Mouse (Mus musculus) limb, embryonic 12.5 days (tissue): ENCODE measurements around the gene Car3. TPM values are rescaled to one million over a fixed set of nuclear protein-coding genes. Genes with fewer than 3 reads are reported as not detected.

Source experiments
- ATAC-seq: fragments of 200-750 bp; cut with Nextera tagmentation; 2 replicates; pipeline ENCODE4 v1.8.0; 2017; ENCODE audit warnings: low read depth, moderate TSS enrichment; ENCODE audit not compliant: insufficient number of reproducible peaks, insufficient read depth, low FRiP score, low TSS enrichment
- H3K27ac ChIP-seq: fragments of 300-500 bp; sonication (generic); 2 replicates; pipeline ENCODE4 v1.5.1; 2016; ENCODE audit warnings: mild to moderate bottlenecking, moderate library complexity
- H3K27me3 ChIP-seq: fragments of 300-500 bp; sonication (generic); 2 replicates; pipeline ENCODE4 v1.6.1; 2016; ENCODE audit warnings: mild to moderate bottlenecking, moderate library complexity
- H3K36me3 ChIP-seq: fragments of 300-500 bp; sonication (generic); 2 replicates; pipeline ENCODE4 v1.6.1; 2016; ENCODE audit warnings: mild to moderate bottlenecking, moderate library complexity
- H3K4me1 ChIP-seq: fragments of 300-500 bp; sonication (generic); replicated peaks from 2 replicates; pipeline ENCODE4 v1.6.1; 2016
- H3K4me2 ChIP-seq: fragments of 300-500 bp; sonication (generic); 2 replicates; pipeline ENCODE4 v1.6.1; 2016; ENCODE audit warnings: mild to moderate bottlenecking, moderate library complexity
- H3K4me3 ChIP-seq: fragments of 300-500 bp; sonication (generic); replicated peaks from 2 replicates; pipeline ENCODE4 v1.5.1; 2016; ENCODE audit warnings: mild to moderate bottlenecking
- H3K9ac ChIP-seq: fragments of 300-500 bp; sonication (generic); replicated peaks from 2 replicates; pipeline ENCODE4 v1.6.1; 2016; ENCODE audit warnings: mild to moderate bottlenecking, moderate library complexity
- H3K9me3 ChIP-seq: fragments of 300-500 bp; sonication (generic); 2 replicates; pipeline ENCODE4 v1.6.1; 2016; ENCODE audit warnings: mild to moderate bottlenecking, moderate library complexity
- WGBS: fragments of 180-500 bp; shearing (Covaris S2); methylation state at CpG from one replicate; pipeline ENCODE4 v1.1.7; 2016; 5-methylcytosine and 5-hydroxymethylcytosine counted together
- polyA plus RNA-seq: library from polyadenylated mRNA; unstranded; fragments of >200 nt; fragmentation: Nextera tagmentation; extraction: Ambion mirVana; gene quantifications from 2 replicates; pipeline ENCODE4 v1.2.1, GENCODE M21; 2016

The Car3 gene
- polyA plus RNA-seq, 1 experiment from 2014 or later: 3.1 TPM

GRCm38 (mm10) chr3:14857874-14858273 is 5.4 kb upstream of the Car3 start:
- 72% methylated on average over 3 of the region's 3 CpGs for WGBS
- no peaks in the 10 kb centered on the region for H3K9me3 ChIP-seq

GRCm38 (mm10) chr3:14860291-14860690 is 3.0 kb upstream of the Car3 start:
- Histone ChIP-seq H3K9ac (no peak overlapping the region), H3K27ac (no peak overlapping the region), H3K36me3 (no peaks in the 10 kb centered on the region), H3K9me3 (no peaks in the 10 kb centered on the region), H3K27me3 (no peaks in the 10 kb centered on the region), H3K4me3 (no peak overlapping the region), H3K4me1 (no peaks in the 10 kb centered on the region), H3K4me2 (no peak overlapping the region)
- 79% methylated on average over 3 of the region's 3 CpGs for WGBS
- no peak for ATAC-seq

More at GRCm38 (mm10) chr3:14857874-14858273, 5.4 kb upstream of the Car3 start:
- Histone ChIP-seq H3K4me3 (no peak overlapping the region), H3K27me3 (no peaks in the 10 kb centered on the region), H3K36me3 (no peaks in the 10 kb centered on the region), H3K4me1 (no peaks in the 10 kb centered on the region), H3K4me2 (no peak overlapping the region), H3K9ac (no peak overlapping the region), H3K27ac (no peak overlapping the region)
- no peak for ATAC-seq

- Histone ChIP-seq H3K27ac (no peak overlapping the region), H3K36me3 (no peaks in the 10 kb centered on the region), H3K9ac (no peak overlapping the region), H3K4me1 (no peaks in the 10 kb centered on the region), H3K4me2 (no peak overlapping the region), H3K4me3 (no peak overlapping the region), H3K27me3 (no peaks in the 10 kb centered on the region), H3K9me3 (no peaks in the 10 kb centered on the region)
- no peak for ATAC-seq
- 81% methylated on average over 1 of the region's 1 CpGs for WGBS
These were observed 2.1 kb upstream of the Car3 start for GRCm38 (mm10) chr3:14861165-14861564.

DNA sequence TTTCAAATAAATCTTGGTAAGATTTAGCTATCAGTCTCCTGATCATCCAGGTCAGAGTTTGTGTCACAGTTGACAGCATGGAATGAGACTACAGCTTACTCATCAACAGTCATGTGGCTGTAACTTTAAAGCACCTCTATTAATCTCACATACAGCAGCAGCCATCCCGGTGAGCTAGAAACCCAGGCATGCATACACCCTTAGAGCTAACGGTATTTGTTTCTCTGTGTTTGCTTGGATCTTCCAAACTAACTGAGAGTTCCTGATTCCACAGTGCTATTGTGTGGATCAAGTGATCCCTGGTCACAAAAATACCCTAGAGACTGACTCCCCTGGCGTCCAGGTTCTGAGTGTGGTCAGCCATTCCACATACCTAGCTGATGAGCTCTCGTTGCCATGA is 1.5 kb upstream of the Car3 start:
- Histone ChIP-seq H3K36me3 (no peaks in the 10 kb centered on the region), H3K4me3 (no peak overlapping the region), H3K9me3 (no peaks in the 10 kb centered on the region), H3K27ac (no peak overlapping the region), H3K4me1 (no peaks in the 10 kb centered on the region), H3K27me3 (no peaks in the 10 kb centered on the region), H3K9ac (no peak overlapping the region), H3K4me2 (no peak overlapping the region)
- WGBS: 49% methylated on average over 4 of the region's 4 CpGs
- no peak for ATAC-seq

DNA sequence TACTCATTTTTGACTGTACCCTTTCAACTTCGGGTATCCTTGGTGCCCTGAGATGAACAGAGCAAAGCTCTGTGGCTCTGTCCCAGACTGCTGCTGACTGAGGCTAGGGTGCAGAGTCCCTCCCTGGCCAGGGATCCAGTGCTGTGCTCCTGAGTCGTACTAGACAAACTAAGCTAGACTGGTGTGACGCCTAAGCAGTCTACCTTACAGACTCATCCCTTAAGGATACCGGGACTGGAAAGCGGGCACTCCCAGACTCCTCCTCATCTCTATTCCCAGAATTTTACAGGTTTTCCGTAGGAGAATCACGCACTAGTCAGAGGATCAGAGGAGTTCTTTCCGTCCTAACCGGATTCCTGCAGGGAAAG is 674 bp upstream of the Car3 start:
- H3K4me3 ChIP-seq: peak overlapping the region; percentile 35
- no peaks in the 10 kb centered on the region for H3K4me1 ChIP-seq
- peak overlapping the region; percentile 46 for H3K9ac ChIP-seq
- H3K36me3 ChIP-seq: no peaks in the 10 kb centered on the region
- H3K27me3 ChIP-seq: no peaks in the 10 kb centered on the region
- H3K4me2 ChIP-seq: peak overlapping the region; percentile 78
- H3K9me3 ChIP-seq: no peaks in the 10 kb centered on the region
- under 1% methylated on average over 9 of the region's 9 CpGs for WGBS
- no peak overlapping the region for H3K27ac ChIP-seq
- ATAC-seq: peak; percentile 67; the same call in 1 of the 2 replicates

DNA sequence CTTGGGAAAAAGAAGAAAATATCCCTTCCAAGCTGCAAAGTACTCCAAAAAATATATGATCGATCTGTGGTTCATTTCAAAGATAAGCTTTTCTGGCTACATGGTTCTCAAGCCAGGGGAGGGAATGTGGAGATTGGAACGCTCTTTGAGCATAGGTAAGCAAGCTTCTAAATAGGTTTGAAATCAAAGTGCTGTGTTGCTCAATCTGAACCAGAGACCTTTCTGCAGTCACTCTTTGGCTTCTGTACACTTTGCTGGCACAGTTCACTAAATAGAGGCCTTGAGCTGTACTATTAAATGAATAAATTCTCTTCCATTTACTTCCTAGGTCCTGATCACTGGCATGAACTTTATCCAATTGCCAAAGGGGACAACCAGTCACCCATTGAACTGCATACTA is 610 bp downstream of the Car3 start:
- H3K27ac ChIP-seq: no peak overlapping the region
- 85% methylated on average over 2 of the region's 2 CpGs for WGBS
- H3K9ac ChIP-seq: no peak overlapping the region
- H3K9me3 ChIP-seq: no peaks in the 10 kb centered on the region
- H3K36me3 ChIP-seq: no peaks in the 10 kb centered on the region
- H3K4me1 ChIP-seq: no peaks in the 10 kb centered on the region
- no peaks in the 10 kb centered on the region for H3K27me3 ChIP-seq
- no peak overlapping the region for H3K4me2 ChIP-seq
- no peak overlapping the region for H3K4me3 ChIP-seq
- ATAC-seq: no peak

- 70% methylated on average over 2 of the region's 2 CpGs for WGBS
- no peak overlapping the region for H3K4me2 ChIP-seq
- no peaks in the 10 kb centered on the region for H3K4me1 ChIP-seq
- no peak overlapping the region for H3K9ac ChIP-seq
- H3K27ac ChIP-seq: no peak overlapping the region
- ATAC-seq: no peak
- no peaks in the 10 kb centered on the region for H3K9me3 ChIP-seq
- no peak overlapping the region for H3K4me3 ChIP-seq
- no peaks in the 10 kb centered on the region for H3K27me3 ChIP-seq
- H3K36me3 ChIP-seq: no peaks in the 10 kb centered on the region
These were observed 2.6 kb downstream of the Car3 start for GRCm38 (mm10) chr3:14865941-14866340.

DNA sequence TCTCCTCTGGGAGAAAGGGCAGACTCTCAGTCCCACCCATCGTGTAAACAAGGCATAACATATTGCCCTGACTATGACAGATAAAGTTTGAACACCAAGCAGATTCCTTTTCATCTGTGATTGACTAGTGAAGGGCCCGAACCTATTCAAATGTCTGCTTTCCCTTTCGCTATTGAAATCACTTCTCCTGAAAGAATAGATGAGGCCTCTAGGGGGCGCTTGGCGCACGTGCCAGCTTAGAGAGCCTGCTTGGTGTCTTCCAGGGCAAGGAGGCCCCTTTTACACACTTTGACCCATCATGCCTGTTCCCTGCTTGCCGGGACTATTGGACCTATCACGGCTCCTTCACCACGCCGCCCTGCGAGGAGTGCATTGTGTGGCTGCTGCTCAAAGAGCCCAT is 6.5 kb downstream of the Car3 start:
- Histone ChIP-seq H3K9me3 (no peaks in the 10 kb centered on the region), H3K36me3 (no peaks in the 10 kb centered on the region), H3K4me2 (no peak overlapping the region), H3K4me1 (no peaks in the 10 kb centered on the region), H3K9ac (no peak overlapping the region), H3K27ac (no peak overlapping the region), H3K27me3 (no peaks in the 10 kb centered on the region), H3K4me3 (no peak overlapping the region)
- no peak for ATAC-seq
- WGBS: 31% methylated on average over 11 of the region's 11 CpGs

DNA sequence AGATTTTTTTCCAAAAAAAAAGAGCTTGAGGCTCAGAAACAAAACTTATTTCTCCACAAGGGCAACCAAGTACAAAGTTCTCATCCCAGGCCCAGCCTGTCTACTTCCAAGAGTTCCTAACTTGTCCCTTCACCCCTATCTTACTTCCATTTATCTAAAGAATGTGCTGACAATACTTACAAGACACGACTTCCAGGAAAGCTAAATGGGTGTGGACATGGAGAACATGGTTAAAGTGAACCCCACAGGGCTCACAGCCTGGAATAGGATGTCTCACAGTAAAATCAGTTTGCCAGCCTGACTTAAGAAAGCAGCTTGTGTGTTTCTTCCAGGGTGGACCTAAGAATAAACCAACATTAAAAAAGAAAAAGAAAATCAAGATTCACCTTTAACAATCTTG is 7.2 kb downstream of the Car3 start:
- Histone ChIP-seq H3K4me1 (no peaks in the 10 kb centered on the region), H3K9ac (no peak overlapping the region), H3K9me3 (no peaks in the 10 kb centered on the region), H3K27ac (no peak overlapping the region), H3K4me3 (no peak overlapping the region), H3K27me3 (no peaks in the 10 kb centered on the region), H3K4me2 (no peak overlapping the region), H3K36me3 (no peaks in the 10 kb centered on the region)
- no peak for ATAC-seq
- 81% methylated on average over 1 of the region's 1 CpGs for WGBS

GRCm38 (mm10) chr3:14871386-14871785 is 8.1 kb downstream of the Car3 start:
- ATAC-seq: no peak
- no peak overlapping the region for H3K27ac ChIP-seq
- H3K4me1 ChIP-seq: no peaks in the 10 kb centered on the region
- H3K27me3 ChIP-seq: no peaks in the 10 kb centered on the region
- whole genome bisulfite sequencing: 61% methylated on average over 7 of the region's 7 CpGs
- H3K4me3 ChIP-seq: no peak overlapping the region
- H3K9ac ChIP-seq: no peak overlapping the region
- H3K36me3 ChIP-seq: no peaks in the 10 kb centered on the region
- H3K4me2 ChIP-seq: no peak overlapping the region
- H3K9me3 ChIP-seq: no peaks in the 10 kb centered on the region

GRCm38 (mm10) chr3:14874402-14875040 is 11.2 kb downstream of the Car3 start:
- no peak for ATAC-seq

DNA sequence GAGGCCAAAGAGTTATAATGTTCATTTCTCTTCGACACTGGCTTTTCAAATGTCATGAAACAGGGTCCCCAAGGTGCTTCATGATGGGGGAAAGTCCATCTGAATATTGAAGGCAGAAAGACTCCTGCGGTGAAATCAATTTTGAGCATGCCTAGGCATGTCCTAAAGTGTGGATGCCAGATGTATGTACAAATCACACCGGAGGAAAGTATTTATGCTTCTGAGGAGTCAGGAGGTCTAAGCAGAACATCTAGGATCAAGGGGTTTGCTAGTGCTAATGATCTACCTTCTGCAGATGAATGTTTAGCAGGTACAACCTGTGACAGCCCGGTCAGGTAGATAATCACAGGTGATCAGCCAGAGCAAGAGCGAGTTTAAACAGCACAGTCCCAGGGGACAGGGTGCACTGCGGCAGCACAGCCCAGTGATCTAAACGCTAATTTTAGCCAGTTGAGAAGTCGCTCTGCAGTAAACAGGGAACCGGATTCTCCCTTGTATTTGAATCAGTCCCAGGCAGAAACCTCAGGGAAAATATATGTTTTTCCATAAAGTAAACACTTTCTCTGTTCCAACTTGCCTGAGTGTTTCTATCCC is 13.1 kb downstream of the Car3 start:
- H3K27me3 ChIP-seq: no peaks in the 10 kb centered on the region
- H3K27ac ChIP-seq: no peak overlapping the region
- no peaks in the 10 kb centered on the region for H3K4me1 ChIP-seq
- no peak for ATAC-seq
- H3K4me3 ChIP-seq: no peak overlapping the region
- H3K4me2 ChIP-seq: no peak overlapping the region
- no peaks in the 10 kb centered on the region for H3K9me3 ChIP-seq
- H3K36me3 ChIP-seq: no peaks in the 10 kb centered on the region
- 64% methylated on average over 9 of the region's 9 CpGs for WGBS
- no peak overlapping the region for H3K9ac ChIP-seq

More at GRCm38 (mm10) chr3:14874402-14875040, 11.2 kb downstream of the Car3 start:
- Histone ChIP-seq H3K27me3 (no peaks in the 10 kb centered on the region), H3K27ac (no peak overlapping the region), H3K9me3 (no peaks in the 10 kb centered on the region), H3K36me3 (no peaks in the 10 kb centered on the region), H3K4me3 (no peak overlapping the region), H3K9ac (no peak overlapping the region), H3K4me1 (no peaks in the 10 kb centered on the region), H3K4me2 (no peak overlapping the region)
- 39% methylated on average over 8 of the region's 8 CpGs for WGBS
